Mouse (Mus musculus) neural tube, embryonic 13.5 days (tissue): Measurements from ENCODE around the gene Kdelr3. TPM values are rescaled to one million over a fixed set of nuclear protein-coding genes. Genes with fewer than 3 reads are reported as not detected.

ENCODE experiments used
- ATAC-seq: fragments of 200-750 bp; cut with Nextera tagmentation; 2 replicates; pipeline ENCODE4 v1.8.0; 2017; ENCODE audit warnings: low read depth, mild to moderate bottlenecking, moderate TSS enrichment, moderate library complexity
- H3K27ac ChIP-seq: fragments of 300-500 bp; sonication (generic); replicated peaks from 2 replicates; pipeline ENCODE4 v1.5.1; 2015; ENCODE audit warnings: moderate library complexity, mild to moderate bottlenecking, inconsistent platforms
- H3K27me3 ChIP-seq: fragments of 300-500 bp; sonication (generic); 2 replicates; pipeline ENCODE4 v1.6.1; 2015; ENCODE audit warnings: mild to moderate bottlenecking, inconsistent platforms
- H3K36me3 ChIP-seq: fragments of 300-500 bp; sonication (generic); 2 replicates; pipeline ENCODE4 v1.6.1; 2015; ENCODE audit warnings: mild to moderate bottlenecking, inconsistent platforms
- H3K4me1 ChIP-seq: fragments of 300-500 bp; sonication (generic); replicated peaks from 2 replicates; pipeline ENCODE4 v1.6.1; 2015; ENCODE audit warnings: inconsistent platforms
- H3K4me2 ChIP-seq: fragments of 300-500 bp; sonication (generic); 2 replicates; pipeline ENCODE4 v1.6.1; 2015; ENCODE audit warnings: inconsistent platforms, mild to moderate bottlenecking, moderate library complexity
- H3K4me3 ChIP-seq: fragments of 300-500 bp; sonication (generic); 2 replicates; pipeline ENCODE4 v1.5.1; 2015; ENCODE audit warnings: mild to moderate bottlenecking, inconsistent platforms
- H3K9ac ChIP-seq: fragments of 300-500 bp; sonication (generic); 2 replicates; pipeline ENCODE4 v1.6.1; 2015; ENCODE audit warnings: moderate library complexity, mild to moderate bottlenecking, inconsistent platforms
- H3K9me3 ChIP-seq: fragments of 300-500 bp; sonication (generic); 2 replicates; pipeline ENCODE4 v1.6.1; 2016; ENCODE audit warnings: inconsistent platforms
- WGBS: fragments of 180-500 bp; shearing (Covaris S2); methylation state at CpG from one replicate; pipeline ENCODE4 v1.1.7; 2015; 5-methylcytosine and 5-hydroxymethylcytosine counted together
- polyA plus RNA-seq: library from polyadenylated mRNA; unstranded; fragments of >200 nt; fragmentation: Nextera tagmentation; extraction: Ambion mirVana; gene quantifications from 2 replicates; pipeline ENCODE4 v1.2.1, GENCODE M21; 2015

The Kdelr3 gene
- polyA plus RNA-seq, 1 experiment from 2014 or later, result 16.6 TPM

DNA sequence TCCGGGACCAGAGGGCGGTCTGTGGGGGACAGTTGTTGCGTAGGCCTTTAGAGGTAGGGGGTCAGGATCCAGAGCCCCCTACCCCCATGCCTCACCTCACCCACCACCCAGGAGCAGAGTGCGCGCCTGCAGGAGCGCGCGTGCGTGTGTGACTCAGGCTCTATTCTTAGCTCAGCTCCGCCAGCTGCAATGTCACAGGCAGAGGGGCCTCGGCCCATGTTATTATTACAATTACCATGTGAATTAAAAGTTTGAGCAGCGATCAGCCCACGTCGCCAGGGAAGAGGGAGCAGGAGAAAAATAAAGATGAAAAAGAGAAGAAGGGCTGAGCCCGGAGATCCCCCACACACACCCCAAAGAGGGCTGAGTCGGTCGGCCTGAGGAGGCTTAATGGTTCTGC, 16.1 kb upstream of the Kdelr3 start:
- no peak for ATAC-seq
- Histone ChIP-seq H3K9ac (no peak overlapping the region), H3K4me1 (peaks cover 10% of the 10 kb centered on the region), H3K27ac (no peak overlapping the region), H3K9me3 (no peaks in the 10 kb centered on the region), H3K4me2 (no peak overlapping the region), H3K4me3 (no peak overlapping the region), H3K36me3 (no peaks in the 10 kb centered on the region), H3K27me3 (peaks cover 56% of the 10 kb centered on the region)
- 73% methylated on average over 17 of the region's 17 CpGs for WGBS

DNA sequence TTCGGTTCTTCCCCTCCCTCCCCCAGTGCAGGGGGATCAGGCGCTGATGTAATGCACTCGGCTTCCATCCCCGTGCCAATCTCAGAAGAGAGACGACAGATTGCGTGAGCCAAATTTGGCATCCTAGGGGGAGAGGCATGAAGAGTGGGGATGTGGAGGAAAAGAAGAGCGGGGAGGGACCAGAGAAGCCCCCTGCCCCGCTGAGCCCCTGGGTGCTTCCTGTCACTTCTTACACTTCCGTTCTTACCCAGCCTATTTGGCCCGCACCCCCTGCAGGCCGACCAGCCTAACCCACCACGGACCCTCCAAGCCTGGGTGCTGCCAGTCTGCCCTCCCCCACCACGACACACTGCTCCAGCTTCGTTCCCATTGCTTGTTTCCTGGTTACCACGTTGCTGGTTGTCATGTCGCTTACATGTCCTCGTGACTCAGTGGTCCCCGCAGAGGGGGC, 13.3 kb upstream of the Kdelr3 start:
- 20% methylated on average over 18 of the region's 18 CpGs for WGBS
- H3K9me3 ChIP-seq, result no peaks in the 10 kb centered on the region
- no peaks in the 10 kb centered on the region for H3K36me3 ChIP-seq
- peaks cover 84% of the 10 kb centered on the region for H3K27me3 ChIP-seq
- no peak overlapping the region for H3K27ac ChIP-seq
- ATAC-seq, result no peak
- H3K4me1 ChIP-seq, result peaks cover 31% of the 10 kb centered on the region
- no peak overlapping the region for H3K9ac ChIP-seq
- H3K4me2 ChIP-seq, result no peak overlapping the region
- H3K4me3 ChIP-seq, result no peak overlapping the region

DNA sequence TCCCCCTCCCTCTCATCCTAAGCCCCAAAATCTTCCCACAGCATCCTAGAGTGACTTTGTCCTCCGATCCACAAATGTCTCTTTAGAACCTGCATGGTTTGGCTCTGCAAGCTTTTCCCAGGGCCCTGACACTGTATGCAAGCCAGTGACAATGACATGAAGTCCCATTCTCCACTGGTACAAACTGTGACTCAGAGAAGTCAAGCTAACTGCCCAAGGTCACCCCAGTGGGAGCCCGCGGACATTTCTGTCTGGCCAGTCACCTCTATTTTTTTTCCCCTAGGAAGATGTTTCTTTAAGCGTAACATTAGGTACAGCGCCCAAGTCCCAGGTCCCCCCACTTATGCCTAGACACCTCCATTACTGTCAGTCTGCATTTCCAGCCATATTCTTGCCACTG, 12.8 kb upstream of the Kdelr3 start:
- no peak for ATAC-seq
- H3K27ac ChIP-seq, result no peak overlapping the region
- H3K27me3 ChIP-seq, result peaks cover 89% of the 10 kb centered on the region
- H3K9me3 ChIP-seq, result no peaks in the 10 kb centered on the region
- no peak overlapping the region for H3K9ac ChIP-seq
- WGBS, result 77% methylated on average over 5 of the region's 5 CpGs
- H3K4me3 ChIP-seq, result no peak overlapping the region
- H3K36me3 ChIP-seq, result no peaks in the 10 kb centered on the region
- H3K4me1 ChIP-seq, result peaks cover 31% of the 10 kb centered on the region
- H3K4me2 ChIP-seq, result no peak overlapping the region

DNA sequence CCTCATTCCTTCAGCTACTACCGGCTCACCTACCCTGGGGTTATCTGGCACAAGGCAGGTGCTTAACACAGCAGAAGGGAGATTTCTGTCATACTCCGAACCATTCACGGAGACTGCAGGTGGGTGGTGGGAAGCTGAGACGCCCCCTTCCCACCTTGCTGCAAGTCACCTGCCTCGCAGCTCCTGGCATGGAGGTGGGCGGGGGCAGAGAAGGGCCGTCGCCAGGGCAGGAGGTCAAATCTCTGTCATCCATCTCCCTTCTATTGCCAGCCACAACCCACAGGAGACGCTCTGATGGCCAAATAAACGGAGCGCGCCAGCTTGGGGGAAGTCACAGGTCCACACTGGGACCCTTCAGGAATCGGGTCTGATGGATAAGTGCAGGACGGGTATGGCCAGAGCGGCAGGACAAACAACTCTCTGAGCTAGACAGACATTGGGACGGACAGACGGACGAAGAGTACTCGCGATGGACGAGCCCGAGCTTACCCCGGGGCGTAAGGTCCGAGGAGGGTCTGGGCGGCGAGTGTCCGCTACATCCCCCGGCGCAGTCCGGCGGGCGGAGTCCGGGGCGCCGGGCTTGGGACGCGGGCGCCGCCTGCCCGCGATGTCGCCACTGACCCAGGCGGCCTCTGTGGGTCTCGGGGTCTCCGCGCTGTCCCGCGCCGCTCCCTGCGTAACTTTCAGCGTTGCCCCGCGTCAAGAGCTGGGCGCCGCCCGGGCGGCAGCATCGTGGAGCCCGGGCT, 11.3 kb upstream of the Kdelr3 start, which contains the start of gene Kcnj4:
Gene Kcnj4, minus strand, starts transcription at position 535 of the 746 bp plus-strand sequence.
- H3K4me2 ChIP-seq, result peak within 1 kb of the TSS; percentile 99
- H3K9me3 ChIP-seq, result no peaks in the 10 kb centered on the region
- peak within 1 kb of the TSS; percentile 54 for H3K4me3 ChIP-seq
- H3K9ac ChIP-seq, result peak within 1 kb of the TSS; percentile 65
- peaks cover 31% of the 10 kb centered on the region for H3K4me1 ChIP-seq
- ATAC-seq, result no peak
- H3K36me3 ChIP-seq, result no peaks in the 10 kb centered on the region
- no peak within 1 kb of the TSS for H3K27ac ChIP-seq
- peaks cover 97% of the 10 kb centered on the region for H3K27me3 ChIP-seq
- WGBS, result under 1% methylated on average over 60 of the region's 60 CpGs

DNA sequence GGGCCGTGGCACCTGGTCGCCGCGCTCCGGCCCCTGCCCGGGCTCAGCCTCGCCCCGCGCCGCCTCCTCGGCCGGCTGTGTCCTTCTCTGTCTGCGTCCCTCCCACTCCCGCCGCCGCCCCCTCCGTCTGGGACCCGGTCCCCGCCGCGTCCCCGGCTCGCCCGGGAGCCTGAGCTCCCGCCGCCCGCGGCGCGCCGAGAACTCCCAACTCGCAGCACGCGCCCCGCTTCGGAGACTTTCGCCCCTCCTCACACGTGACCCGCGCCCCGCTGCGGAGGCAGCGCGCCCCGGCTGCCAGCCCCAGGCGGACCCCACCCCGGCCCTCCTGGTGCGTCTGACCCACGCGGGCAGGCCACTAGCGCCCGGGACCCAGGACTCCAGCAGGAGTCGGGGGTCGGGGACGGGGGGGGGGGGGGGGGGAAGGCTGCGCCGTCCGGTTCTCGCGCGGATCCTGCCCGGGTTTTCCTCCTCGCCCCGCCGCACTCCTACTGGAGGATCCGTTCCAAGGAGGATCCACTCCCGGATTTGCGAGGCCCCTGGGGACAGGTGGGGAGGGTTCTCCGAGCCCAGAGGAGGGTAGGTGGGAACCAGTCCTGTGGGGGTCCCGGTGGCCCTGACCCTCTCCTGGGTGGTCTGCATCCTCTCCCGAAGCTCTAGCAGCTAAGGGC, 10.5 kb upstream of the Kdelr3 start:
- ATAC-seq, result peak; percentile 67
- no peaks in the 10 kb centered on the region for H3K9me3 ChIP-seq
- H3K4me3 ChIP-seq, result peak overlapping the region; percentile 54
- H3K27ac ChIP-seq, result no peak overlapping the region
- under 1% methylated on average over 48 of the region's 71 CpGs for WGBS
- H3K27me3 ChIP-seq, result peaks cover 98% of the 10 kb centered on the region
- no peaks in the 10 kb centered on the region for H3K36me3 ChIP-seq
- peak overlapping the region; percentile 65 for H3K9ac ChIP-seq
- peaks cover 31% of the 10 kb centered on the region for H3K4me1 ChIP-seq
- H3K4me2 ChIP-seq, result peak overlapping the region; percentile 99

DNA sequence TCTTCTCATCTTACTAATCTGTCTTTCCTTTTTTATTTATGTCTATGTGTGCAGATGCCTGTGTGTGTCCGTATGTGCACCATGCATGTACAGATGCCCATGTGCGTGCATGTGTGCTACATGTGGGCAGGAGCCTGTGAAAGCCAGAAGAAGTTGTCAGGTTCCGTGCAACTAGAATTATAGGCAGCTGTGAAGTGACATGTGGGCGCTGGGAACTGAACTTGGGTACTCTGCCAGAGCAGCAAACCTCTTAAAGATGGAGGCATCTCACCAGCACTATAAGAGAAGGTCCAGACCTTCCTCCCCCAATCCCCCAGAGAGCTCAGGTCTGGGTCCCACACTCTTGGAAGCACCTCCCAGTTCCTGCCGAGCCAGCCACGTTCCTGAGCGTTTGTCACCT, 9.8 kb upstream of the Kdelr3 start:
- H3K4me2 ChIP-seq, result peak overlapping the region; percentile 99; the same call in 1 of the 2 replicates
- peaks cover 97% of the 10 kb centered on the region for H3K27me3 ChIP-seq
- no peaks in the 10 kb centered on the region for H3K36me3 ChIP-seq
- no peak for ATAC-seq
- H3K27ac ChIP-seq, result no peak overlapping the region
- no peaks in the 10 kb centered on the region for H3K9me3 ChIP-seq
- H3K4me1 ChIP-seq, result peaks cover 35% of the 10 kb centered on the region
- peak overlapping the region; percentile 54; the same call in 1 of the 2 replicates for H3K4me3 ChIP-seq
- no peak overlapping the region for H3K9ac ChIP-seq
- WGBS, result 36% methylated on average over 7 of the region's 7 CpGs

DNA sequence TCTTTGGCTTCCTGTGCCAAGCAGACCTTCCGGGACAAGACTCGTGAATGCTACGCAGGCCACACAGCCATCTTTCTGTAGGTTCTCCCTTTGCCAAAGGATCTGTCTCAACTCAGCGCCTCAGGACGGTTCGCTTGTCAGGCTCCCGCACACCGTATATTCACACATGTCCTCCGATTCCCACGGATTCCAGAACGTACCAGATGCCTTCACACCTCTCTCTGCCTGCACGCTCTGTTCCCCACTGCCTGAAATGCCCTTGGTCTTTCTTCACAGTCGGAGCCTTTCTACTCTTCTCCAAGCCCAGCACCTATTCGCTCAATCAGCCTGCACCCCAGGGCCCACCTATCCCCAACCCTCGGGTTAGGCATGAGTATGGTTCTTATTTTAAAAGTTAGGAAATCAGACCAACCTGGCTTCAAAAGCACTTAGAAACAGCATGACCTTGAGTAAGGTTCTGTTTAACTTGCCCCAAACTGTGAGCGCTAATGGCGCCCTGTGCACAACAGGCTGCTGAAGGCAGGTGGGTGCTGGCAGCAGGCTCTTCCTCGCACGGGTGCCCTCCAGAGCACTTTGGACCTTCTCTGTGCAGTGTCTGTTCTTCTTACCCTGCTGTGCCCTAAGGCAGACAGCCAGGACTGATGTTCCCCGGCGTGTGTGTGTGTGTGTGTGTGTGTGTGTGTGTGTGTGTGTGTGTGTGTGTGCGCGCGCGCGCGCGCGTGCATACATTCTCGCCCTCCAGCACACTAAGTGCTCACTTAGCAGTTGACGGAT, 9.0 kb upstream of the Kdelr3 start:
- H3K4me3 ChIP-seq, result no peak overlapping the region
- H3K4me1 ChIP-seq, result peaks cover 42% of the 10 kb centered on the region
- no peak for ATAC-seq
- WGBS, result 53% methylated on average over 29 of the region's 31 CpGs
- no peak overlapping the region for H3K27ac ChIP-seq
- no peaks in the 10 kb centered on the region for H3K36me3 ChIP-seq
- H3K4me2 ChIP-seq, result no peak overlapping the region
- H3K9me3 ChIP-seq, result no peaks in the 10 kb centered on the region
- peaks cover 94% of the 10 kb centered on the region for H3K27me3 ChIP-seq
- no peak overlapping the region for H3K9ac ChIP-seq

DNA sequence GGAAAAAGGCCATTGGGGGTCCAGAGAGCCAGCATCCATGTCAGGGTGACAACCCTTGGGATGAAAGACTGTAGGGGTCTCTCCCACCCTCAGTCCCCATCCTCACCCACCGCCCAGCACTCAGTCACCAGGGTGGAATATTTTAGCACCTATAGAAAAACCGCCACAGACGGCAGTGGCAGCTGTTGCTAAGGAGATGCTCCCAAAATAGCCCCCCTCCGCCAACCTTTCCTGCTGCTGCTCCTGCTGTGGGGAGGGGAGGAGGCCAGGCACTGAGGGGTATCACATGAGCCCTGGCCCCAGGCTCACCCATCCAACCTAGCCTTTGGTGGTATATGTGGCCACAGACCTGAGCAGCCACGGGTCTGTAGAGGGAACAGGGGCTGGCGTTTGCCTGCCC, 6.2 kb upstream of the Kdelr3 start:
- Histone ChIP-seq H3K27me3 (peaks cover 93% of the 10 kb centered on the region), H3K36me3 (no peaks in the 10 kb centered on the region), H3K4me1 (peaks cover 43% of the 10 kb centered on the region), H3K27ac (no peak overlapping the region), H3K9me3 (no peaks in the 10 kb centered on the region), H3K4me3 (no peak overlapping the region), H3K9ac (no peak overlapping the region), H3K4me2 (no peak overlapping the region)
- no peak for ATAC-seq
- WGBS, result 31% methylated on average over 6 of the region's 6 CpGs

DNA sequence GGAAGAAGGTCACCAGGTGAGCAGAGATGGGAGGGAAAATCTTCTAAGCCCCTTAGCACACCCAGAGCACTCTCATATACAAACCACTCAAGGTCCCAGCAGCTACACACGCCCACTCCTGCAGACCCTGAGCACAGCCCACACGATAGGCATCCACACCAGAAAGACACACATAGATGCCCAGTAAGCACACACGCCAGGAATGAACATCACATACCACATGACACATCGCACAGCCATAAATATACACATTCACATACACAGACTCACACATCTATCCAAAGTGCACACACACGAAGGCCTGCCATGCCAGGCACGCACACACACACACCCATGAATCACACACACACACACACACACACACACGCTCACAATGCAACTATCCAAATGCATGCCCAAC, 5.8 kb upstream of the Kdelr3 start:
- peaks cover 93% of the 10 kb centered on the region for H3K27me3 ChIP-seq
- H3K4me3 ChIP-seq, result no peak overlapping the region
- no peak overlapping the region for H3K27ac ChIP-seq
- no peak for ATAC-seq
- H3K4me2 ChIP-seq, result no peak overlapping the region
- H3K36me3 ChIP-seq, result no peaks in the 10 kb centered on the region
- WGBS, result 82% methylated on average over 7 of the region's 7 CpGs
- H3K9me3 ChIP-seq, result no peaks in the 10 kb centered on the region
- peaks cover 38% of the 10 kb centered on the region for H3K4me1 ChIP-seq
- H3K9ac ChIP-seq, result no peak overlapping the region

DNA sequence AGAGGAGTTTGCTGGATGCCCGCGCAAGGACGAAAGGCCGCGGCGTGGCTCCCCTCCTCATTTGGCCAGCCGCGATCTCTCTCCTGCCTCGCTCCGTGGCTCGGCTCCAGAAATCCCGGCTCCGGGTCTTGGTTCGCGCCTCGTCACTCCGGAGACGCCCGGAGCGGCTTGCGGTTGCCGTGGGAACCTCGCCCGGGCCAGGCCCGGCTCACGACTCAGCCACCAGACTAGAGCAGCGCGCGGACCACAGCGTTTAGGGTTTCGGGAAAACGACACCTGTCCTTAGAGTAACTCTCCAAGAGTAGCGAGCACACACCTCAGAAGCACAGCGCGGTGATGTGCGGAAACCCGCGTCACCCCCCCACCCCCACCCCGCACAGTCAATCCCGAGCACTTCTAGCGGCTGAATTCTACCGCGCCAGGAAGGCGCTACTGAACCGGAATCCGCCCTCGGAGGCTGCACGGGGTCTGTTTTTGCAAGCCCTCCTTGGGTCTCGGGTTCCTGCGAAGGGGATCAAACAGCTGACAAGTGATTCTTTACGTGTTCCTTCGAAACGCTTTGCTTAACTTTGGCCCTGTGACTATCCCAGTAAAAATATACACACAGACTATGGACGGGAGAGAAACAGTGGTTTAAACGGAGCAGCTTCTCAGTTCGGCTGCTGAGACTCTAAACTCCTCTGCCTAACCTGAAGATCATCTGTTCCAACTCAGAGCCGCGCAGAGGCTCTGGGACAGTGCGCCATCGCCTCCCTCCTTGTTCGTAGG, 4.5 kb upstream of the Kdelr3 start:
- peak overlapping the region; percentile 69 for H3K4me2 ChIP-seq
- H3K9ac ChIP-seq, result peak overlapping the region; percentile 62
- H3K9me3 ChIP-seq, result no peaks in the 10 kb centered on the region
- ATAC-seq, result peak; percentile 69
- H3K36me3 ChIP-seq, result no peaks in the 10 kb centered on the region
- H3K27ac ChIP-seq, result no peak overlapping the region
- peaks cover 93% of the 10 kb centered on the region for H3K27me3 ChIP-seq
- peak overlapping the region; percentile 40 for H3K4me3 ChIP-seq
- WGBS, result 1% methylated on average over 61 of the region's 61 CpGs
- H3K4me1 ChIP-seq, result peaks cover 36% of the 10 kb centered on the region

DNA sequence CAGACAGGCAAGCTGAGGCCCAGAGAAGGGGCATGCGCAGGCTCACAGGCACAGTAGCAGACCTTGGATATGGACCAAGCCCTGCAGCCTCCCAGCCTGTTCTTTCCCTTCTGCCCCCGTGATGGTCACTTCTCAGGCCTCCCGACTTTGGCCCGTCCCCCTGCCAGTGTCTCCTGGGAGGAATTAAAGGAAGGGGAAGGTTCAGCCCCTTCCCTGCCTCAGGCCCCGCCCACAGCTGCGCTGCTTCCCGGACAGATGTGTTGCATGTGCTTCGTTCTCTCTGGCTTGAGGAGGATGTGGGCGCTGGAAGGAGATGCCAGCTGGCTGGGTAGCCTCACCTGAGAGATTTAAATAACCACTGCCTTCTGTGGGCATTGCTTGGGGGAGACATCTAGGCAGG, 2.3 kb upstream of the Kdelr3 start:
- Histone ChIP-seq H3K27me3 (peaks cover 93% of the 10 kb centered on the region), H3K4me3 (no peak overlapping the region), H3K4me2 (no peak overlapping the region), H3K27ac (no peak overlapping the region), H3K9ac (no peak overlapping the region; the same call in 1 of the 2 replicates), H3K4me1 (peaks cover 41% of the 10 kb centered on the region), H3K9me3 (no peaks in the 10 kb centered on the region), H3K36me3 (no peaks in the 10 kb centered on the region)
- no peak for ATAC-seq
- 9% methylated on average over 9 of the region's 9 CpGs for WGBS
